Mouse (Mus musculus): Measurements from ENCODE around the gene Rad51b.
A peak's percentile ranks its signal among the peaks of the same experiment; 100 is the strongest.

The Rad51b gene

DNA sequence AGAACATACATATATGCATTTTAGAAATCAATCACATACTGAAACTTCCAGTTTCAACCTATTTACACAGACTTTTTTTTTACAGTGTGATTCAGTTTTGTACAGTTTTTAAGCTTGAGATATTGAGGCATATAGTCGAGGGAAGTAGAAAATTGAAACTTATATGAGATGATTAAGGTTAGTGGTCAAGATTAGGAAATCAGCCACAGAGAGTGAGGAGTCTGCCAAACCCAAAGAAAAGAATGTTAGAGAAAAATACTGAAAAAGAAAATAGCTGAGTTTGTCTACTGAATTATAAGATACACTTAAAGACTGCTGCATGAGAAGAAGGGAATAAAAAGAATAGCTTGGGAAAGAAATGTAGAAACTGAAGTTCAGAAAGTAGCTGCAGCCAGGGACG is 280.4 kb downstream of the Rad51b start:
- no peak for DNase-seq (ENCODE audit: low read depth, low spot score)

DNA sequence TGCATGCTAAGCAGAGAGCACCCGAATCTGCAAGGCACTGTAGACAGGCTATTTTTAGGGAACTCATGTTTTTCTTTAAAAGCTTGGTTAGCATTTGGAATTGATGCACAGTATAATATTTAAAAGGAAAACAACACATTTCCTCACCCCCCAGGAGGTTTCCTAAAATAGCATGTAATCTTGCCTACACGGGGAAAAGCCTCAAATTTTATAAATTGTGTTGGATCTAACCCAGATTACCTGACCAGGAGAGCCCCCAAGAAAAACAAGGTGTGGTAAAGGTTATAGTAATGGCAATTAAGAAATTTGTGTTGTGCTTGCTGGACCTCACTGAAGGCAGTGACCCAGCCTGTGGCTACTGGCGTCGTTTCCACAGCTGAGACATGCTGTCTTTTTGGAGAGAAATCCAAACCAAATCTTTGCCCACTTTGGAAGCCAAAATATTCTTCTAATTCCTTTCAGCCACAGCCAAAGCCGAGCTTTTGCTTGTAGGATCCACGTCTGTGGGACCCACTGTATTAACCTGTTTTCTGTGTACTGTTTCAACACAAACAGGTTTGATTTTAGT is 282.0 kb downstream of the Rad51b start:
- no peak for DNase-seq (ENCODE audit: low read depth, low spot score)

DNA sequence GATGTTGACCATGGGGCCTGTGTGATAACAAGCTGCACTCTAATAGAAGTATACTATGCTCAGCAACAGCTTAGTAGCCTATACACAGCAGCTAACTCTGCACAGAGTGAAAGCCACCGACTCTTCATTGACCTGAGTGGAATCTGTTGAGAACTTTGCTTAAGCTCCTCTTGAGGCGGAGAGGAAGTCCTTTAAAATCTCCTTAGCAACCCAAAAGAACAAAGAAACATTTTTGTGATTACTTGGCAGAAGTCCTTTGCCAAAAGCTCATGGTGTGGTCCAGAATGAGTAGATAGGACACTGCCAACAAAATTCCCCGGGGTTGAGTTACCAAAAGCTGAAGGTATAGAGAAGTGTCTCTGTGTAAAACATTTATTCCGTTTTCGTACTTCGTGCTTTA is 282.8 kb downstream of the Rad51b start:
- DNase-seq (ENCODE audit: low read depth, low spot score) = no peak

- DNase-seq (ENCODE audit: low read depth, low spot score) = no peak
Observed at GRCm38 (mm10) chr12:79584556-79585307, 287.6 kb downstream of the Rad51b start.

- DNase-seq (ENCODE audit: low read depth, low spot score) = no peak
Observed at GRCm38 (mm10) chr12:79585336-79585735, 288.3 kb downstream of the Rad51b start.

DNA sequence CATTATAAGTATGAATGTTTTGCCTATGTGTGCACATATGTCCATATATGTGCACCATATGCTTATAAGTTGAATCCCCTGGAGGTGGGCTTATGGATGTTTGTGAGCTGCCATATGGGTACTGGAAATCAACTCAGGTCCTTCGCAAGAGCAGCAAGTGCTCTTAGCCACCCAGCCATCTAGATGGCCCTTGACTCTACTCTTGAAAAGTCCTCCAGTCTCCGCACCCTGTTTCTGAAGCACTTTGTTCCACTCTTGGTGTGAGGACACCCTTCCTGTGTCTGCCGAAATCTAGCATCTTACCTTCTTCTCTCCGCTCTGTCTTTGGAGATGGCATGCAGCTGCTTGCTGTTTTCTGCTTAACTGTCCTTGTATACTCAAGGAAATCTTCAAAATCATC is 291.7 kb downstream of the Rad51b start:
- DNase-seq (ENCODE audit: low read depth, low spot score) = no peak

GRCm38 (mm10) chr12:79592206-79592605 is 295.1 kb downstream of the Rad51b start:
- no peak for DNase-seq (ENCODE audit: low read depth, low spot score)

GRCm38 (mm10) chr12:79596842-79597241 is 299.8 kb downstream of the Rad51b start:
- no peak for DNase-seq (ENCODE audit: low read depth, low spot score)

DNA sequence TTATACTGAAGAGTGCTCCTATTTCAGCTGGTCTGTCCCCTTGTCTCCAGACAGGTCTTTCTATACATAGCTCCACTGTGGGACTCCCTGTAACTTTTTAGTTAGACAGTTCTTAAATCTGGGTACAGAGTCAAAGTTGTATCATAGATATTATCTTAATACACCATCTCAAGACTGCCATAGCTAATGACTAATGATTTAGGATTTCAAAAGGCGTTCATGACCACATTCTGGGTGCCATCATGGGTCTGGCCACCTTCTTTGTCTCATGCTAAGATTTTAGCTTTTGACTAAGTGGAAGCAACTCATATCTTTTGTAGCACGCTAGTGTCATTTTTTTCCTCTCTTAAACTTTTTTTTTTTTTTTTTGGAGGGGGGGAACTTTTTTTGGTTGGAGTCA is 300.3 kb downstream of the Rad51b start:
- no peak for DNase-seq (ENCODE audit: low read depth, low spot score)

DNA sequence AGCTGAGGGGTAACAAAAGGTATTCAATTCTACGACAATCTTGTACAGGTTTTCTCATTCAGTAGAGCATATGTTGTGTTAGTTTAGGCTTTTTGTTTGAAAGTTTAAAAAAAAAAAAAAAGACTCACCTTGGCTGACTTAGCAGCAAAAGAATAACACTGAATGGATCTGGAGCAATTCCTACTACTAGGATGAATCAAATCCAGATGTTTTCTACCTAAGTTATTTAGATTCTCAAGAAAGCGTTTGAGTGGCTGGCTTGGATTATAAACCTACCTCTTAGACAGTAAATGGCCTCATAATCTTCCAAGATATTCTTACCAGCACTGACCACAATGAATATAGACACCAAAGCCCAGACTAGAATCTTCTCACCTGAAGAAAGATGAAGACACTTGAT is 300.7 kb downstream of the Rad51b start:
- no peak for DNase-seq (ENCODE audit: low read depth, low spot score)

- DNase-seq (ENCODE audit: low read depth, low spot score) = no peak
Observed at GRCm38 (mm10) chr12:79598496-79598895, 301.4 kb downstream of the Rad51b start.

DNA sequence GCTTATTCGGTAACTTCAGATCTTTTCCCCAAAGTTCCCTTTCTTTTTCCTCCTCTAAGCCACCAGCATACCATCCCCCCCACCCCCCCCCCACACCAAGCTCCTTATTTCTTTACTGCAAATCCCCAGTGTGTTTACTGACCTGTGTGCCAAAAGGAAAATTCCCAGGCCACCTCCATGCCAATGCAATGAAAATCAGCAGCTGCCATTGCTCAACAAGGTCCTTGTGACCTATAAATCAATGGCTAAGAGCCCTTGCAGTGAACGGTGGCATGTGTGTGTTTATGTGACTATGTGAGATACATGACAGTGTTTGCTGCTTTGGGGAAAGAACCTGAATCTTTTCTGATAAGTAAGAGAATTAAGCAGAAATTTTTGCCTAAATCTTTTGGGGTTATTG is 301.8 kb downstream of the Rad51b start:
- DNase-seq (ENCODE audit: low read depth, low spot score) = no peak

GRCm38 (mm10) chr12:79600149-79600769 is 303.2 kb downstream of the Rad51b start:
- no peak for DNase-seq (ENCODE audit: low read depth, low spot score)

- DNase-seq (ENCODE audit: low read depth, low spot score) = no peak
Observed at GRCm38 (mm10) chr12:79602641-79603040, 305.6 kb downstream of the Rad51b start.

DNA sequence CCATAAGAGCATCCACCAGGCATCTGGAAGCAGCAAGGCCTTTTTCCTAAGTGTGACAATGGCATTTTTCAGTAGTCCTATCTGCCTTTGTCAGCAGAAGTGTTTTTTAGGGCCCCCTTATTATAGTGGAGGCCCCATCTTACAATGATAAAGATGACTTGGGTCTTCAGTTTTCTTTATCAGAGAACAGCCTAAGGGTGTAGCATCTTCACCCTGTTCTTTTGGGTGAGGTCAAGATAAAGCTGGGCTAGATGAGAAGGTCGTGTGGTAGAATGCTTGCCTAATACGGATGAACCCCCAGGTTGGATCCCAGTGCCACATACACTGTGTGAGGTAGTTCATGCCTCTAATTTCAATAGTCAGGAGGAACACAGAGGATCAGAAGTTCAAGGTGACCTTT is 307.8 kb downstream of the Rad51b start:
- DNase-seq (ENCODE audit: low read depth, low spot score) = no peak

DNA sequence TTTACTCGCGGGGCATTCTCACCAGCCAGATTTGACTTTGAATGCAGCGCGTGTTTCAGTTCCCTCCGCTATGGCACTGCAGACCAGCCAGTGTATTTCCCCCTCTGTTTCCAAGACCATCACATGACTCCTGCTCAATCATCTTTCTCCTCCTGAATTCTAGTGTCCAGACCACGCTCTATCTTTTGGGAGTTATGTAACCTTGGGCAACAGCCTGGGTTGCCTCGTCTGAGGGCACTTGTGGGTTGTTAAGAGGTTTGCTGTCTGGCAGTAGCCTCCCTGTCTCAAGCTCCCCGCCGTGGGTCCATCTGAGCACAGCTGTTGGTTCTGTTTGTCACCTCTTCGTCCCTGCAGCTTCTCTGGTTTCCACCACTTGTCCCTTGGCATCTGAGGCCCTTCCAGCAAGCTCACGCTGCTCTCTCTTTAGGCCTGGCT is 309.1 kb downstream of the Rad51b start:
- DNase-seq (ENCODE audit: low read depth, low spot score) = no peak

- DNase-seq (ENCODE audit: low read depth, low spot score) = no peak
Observed at GRCm38 (mm10) chr12:79609399-79610010, 312.4 kb downstream of the Rad51b start.

DNA sequence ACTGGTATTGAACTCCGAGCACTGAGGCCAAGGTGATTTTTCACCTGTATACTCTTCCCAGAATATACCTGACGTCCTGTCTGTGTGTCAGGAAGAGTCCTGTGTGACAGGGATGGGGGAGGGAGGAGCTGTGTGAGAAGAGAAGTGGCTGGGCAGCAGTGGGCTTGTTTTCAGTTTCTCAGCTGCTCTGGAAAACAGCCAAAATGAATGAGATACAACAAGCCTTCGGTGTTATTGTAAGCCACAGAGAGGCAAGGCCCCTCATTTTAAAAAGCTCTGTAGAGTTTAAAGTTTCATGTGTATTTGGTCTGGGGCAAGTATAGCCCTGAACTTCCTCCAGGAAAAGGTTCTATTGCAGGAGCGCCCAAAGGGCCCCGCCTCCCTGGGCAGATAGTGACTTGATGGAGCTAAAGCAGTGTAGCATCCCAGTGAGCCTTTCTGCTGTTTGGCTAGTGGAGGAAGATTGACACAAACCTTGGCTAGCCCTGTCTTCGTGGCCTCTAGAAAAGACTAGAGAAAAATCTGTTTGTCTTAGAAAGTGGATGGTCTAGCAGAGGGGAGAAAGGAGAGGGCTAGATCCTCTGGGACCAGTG is 313.5 kb downstream of the Rad51b start:
- DNase-seq (ENCODE audit: low read depth, low spot score) = no peak

GRCm38 (mm10) chr12:79611665-79612064 is 314.6 kb downstream of the Rad51b start:
- DNase-seq (ENCODE audit: low read depth, low spot score) = no peak

DNA sequence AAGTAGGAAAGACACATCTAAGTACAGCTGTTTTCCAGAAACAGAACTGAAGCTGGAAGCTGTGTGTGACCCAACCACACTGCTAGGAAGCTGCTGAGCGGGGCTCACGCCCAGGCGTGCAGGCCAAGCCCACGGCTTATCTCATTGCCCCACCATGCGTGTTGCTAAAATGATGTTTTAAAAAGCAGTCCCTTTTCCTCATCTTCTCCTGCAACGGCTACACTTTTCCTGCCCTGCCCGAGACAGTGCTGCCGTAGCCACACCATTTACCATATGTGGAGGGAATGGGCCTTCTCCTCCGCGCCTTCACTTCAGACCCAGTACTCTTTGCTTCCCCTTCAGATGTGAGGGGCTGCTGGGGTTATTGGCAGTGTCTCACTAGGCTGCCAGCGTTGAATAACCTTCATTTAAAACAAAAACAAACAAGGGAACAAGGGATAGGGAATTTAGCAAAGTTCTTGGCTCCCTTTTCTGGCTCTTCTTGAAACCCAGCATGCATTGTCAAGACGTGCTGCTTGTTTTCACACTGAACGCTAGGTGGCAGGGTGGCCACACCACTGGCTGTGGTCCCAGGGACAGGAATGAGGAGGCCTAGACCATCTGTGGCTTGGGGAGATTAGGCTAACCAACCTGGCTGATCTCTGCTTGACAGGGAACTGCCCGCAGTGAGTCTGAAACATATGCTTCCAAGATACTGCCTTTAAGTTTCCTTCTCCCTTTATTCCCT is 315.4 kb downstream of the Rad51b start:
- DNase-seq (ENCODE audit: low read depth, low spot score) = peak; percentile 78

- no peak for DNase-seq (ENCODE audit: low read depth, low spot score)
Observed at GRCm38 (mm10) chr12:79613061-79613788, 316.1 kb downstream of the Rad51b start.
